Mouse (Mus musculus) brain, embryonic 14.5 days (tissue): ENCODE data around the gene Pdzd2.
A peak's percentile ranks its signal among the peaks of the same experiment; 100 is the strongest.

ENCODE experiments used
- CTCF ChIP-seq: fragments of 200-500 bp; IDR thresholded peaks from 2 replicates; pipeline ENCODE4 v1.5.1; 2012; ENCODE audit warnings: inconsistent platforms, mild to moderate bottlenecking, moderate library complexity, borderline replicate concordance; ENCODE audit not compliant: insufficient read depth, insufficient read length; ENCODE audit errors: extremely low read depth
- POLR2A ChIP-seq: fragments of 200-500 bp; IDR thresholded peaks from 2 replicates; pipeline ENCODE4 v1.6.1; 2012; ENCODE audit warnings: mild to moderate bottlenecking, inconsistent platforms, borderline replicate concordance; ENCODE audit not compliant: poor library complexity, insufficient read depth, insufficient read length, severe bottlenecking; ENCODE audit errors: extremely low read depth

- TF ChIP-seq POLR2A, result no peak
- peak; percentile 59; the same call in 1 of the 2 replicates for TF ChIP-seq CTCF
Observed at GRCm38 (mm10) chr15:12578276-12578675, 161.4 kb downstream of the Pdzd2 start.
